Mouse (Mus musculus): Measurements from ENCODE around the gene Ttc17.

- TF ChIP-seq CTCF (conservative IDR thresholded peaks at IDR 0.05; ENCODE audit: low read length) (no peak), NANOG (IDR thresholded peaks at IDR 0.05; ENCODE audit: borderline replicate concordance, low read length) (no peak)
Measured at GRCm38 (mm10) chr2:94407021-94407420, 532 bp upstream of the Ttc17 start.
